Mouse (Mus musculus): ENCODE results near the gene Hsd11b2.

DNA sequence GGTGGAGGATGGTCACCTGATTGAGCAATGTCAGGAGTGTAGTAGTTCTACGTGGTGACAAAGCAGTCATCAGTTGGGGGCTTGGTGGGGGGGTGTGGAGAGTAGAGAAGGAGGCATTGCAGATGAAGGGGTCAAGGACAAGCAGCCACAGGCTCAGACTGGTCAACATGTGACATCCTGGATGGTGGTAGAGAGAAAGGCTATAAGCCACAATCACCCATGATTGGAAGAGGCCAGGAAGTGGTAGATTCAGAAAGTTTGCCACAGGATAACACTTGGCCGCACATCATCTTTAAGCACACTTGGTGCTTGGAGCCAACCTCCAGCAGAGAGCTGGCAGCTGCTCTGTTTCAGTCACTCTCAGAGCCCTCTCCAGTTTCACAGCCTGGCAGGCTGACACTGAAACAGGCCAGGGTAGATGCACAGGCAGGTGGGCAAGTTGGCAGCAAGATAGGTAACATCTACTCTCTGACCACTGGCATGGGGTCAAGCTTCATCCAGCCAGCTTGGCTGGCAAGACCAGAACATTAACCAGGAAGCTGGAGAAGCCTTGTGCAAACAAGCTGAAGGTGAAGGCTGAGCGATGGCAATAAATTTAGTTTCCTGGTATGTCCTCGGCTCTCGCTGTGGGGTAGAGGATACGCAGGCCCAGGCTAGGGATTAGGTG lies 18.6 kb downstream of the Hsd11b2 start:
- no peak for TF ChIP-seq EP300 (optimal IDR thresholded peaks at IDR 0.05)
- no peak for TF ChIP-seq CTCF (IDR thresholded peaks at IDR 0.05; ENCODE audit: low read depth)
